Mouse (Mus musculus) frontal cortex, postnatal 10 days (tissue): ENCODE results near the gene Gm6205.
"Not testable (repeated sequence)": the region's sequence is repeated elsewhere in the genome, so short reads cannot be mapped to it uniquely, and the experiment has no call there.

ENCODE experiments used
- DNase-seq, 2 experiments: peaks; one replicate each; pipeline ENCODE4 v3.0.0; 2022; ENCODE audit warnings: low spot score in 2 of 2, mixed read lengths in 1 of 2

Gm6205 gene

GRCm38 (mm10) chr5:94648082-94648481, at the start of gene Gm6205:
Gm6205 (plus strand) TSS chr5:94648382.
- DNase-seq: not testable (repeated sequence)

DNA sequence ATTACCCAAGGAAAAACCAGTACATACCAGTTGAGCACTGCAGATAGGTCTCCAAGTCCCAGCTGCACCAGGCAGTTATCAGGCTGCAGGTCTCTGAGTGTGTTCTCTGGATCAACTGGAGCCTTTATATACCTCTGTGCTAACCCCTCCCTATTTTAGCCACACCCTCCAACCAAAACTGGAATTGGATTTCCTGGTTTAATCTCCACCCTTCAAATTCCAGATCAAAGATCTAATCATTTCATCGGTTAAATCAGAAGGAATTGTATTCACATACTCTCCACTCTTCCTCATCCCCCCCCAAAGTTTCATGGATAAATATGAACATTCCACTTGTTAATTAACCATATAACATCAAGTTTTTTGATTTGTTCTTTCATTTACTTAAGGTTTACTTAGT, 31.9 kb upstream of the Gm6205 start, which contains the start of gene Gm3147:
Gm3147 (minus strand) TSS at position 101 of the 400 bp plus-strand sequence.
- DNase-seq: not testable (repeated sequence)

- not testable (repeated sequence) for DNase-seq
Observed at GRCm38 (mm10) chr5:94623679-94624078, 24.5 kb upstream of the Gm6205 start, which contains the start of gene Gm6509. Gm6509 (plus strand) TSS chr5:94623979.
